ENCODE assay signal across 8 mouse cellular contexts in the genomic region with DNA sequence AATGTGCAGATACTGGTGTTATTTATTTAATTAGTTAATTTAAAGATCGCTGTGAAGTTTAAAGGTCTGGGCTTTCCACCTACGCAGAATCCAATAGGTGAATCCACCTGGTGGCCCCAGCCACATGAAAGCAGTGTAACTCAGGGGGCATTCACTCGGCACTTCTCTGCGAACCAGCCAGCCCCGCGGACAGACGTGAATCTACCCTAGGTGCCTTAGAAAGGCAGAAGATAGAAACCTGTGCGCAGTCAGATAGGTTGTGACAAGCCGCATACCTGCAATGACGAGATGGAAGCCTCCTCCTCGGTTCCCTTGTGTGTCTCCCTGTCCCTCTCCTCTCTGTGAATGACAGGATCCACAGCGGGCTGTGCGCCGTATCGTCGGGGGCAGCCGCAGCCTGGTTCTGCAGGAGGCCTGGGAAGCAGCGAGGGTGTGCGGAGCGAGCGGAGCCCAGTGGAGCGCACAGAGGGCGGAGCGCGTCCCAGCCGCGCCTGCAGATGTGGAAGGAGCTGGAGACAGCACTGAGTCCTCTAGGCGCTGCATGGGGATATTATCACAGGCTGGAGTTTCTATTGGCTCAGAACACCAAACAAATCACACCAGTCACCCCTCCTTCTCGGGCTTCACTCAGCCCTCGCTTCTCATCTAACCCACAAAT. TPM values are rescaled to one million over a fixed set of nuclear protein-coding genes. Genes with fewer than 3 reads are reported as not detected.
DNase-seq lines count a peak whose midpoint lies in the region; ATAC-seq lines count a peak whose summit lies in the region.

A gene (minus strand): TSS at position 522 of the 658 bp plus-strand sequence.

- ATAC-seq in erythroid progenitor cell, adult 5-6 weeks (replicated peaks; ENCODE audit: low FRiP score, poor library complexity, severe bottlenecking): peak; percentile 54

- peak within 1 kb of the TSS; percentile 42 for H3K4me3 ChIP-seq in megakaryocyte, embryonic 14.5 days (replicated peaks)

- no peaks in the 10 kb centered on the region for H3K36me3 ChIP-seq in megakaryocyte, embryonic 14.5 days (replicated peaks; ENCODE audit: low read length)

- H3K27me3 ChIP-seq in megakaryocyte, embryonic 14.5 days (replicated peaks): peaks cover 5% of the 10 kb centered on the region

- DNase-seq in thymus, postnatal 4 days: peak; percentile 7
- DNase-seq in thymus, postnatal 25 days: no peak
- DNase-seq in heart, postnatal 4 days: peak; percentile 18
- peak; percentile 76 to 79 for DNase-seq in left cerebral cortex, postnatal 25 days (ENCODE audit: low spot score in 2 of 2)
- DNase-seq in right cerebral cortex, postnatal 25 days: peak; percentile 76
- no peak for DNase-seq in thymus, postnatal 14 days

- H3K9me3 ChIP-seq in megakaryocyte, embryonic 14.5 days: peaks cover 3% of the 10 kb centered on the region; the same call in 1 of the 2 replicates

- intact Hi-C loops in left cerebral cortex, postnatal 25 days (cut with DNase I): no loop called here

- peaks cover 4% of the 10 kb centered on the region; the same call in 1 of the 2 replicates for H3K4me1 ChIP-seq in megakaryocyte, embryonic 14.5 days

RNA-seq across cellular contexts. Expression of the gene that starts here (rescaled TPM):
- total RNA-seq in erythroid progenitor cell, adult 5-6 weeks (2015; ENCODE audit: low replicate concordance): not detected in 2 replicates
- total RNA-seq in erythroid progenitor cell, adult 5-6 weeks (2017; ENCODE audit: low replicate concordance): not detected in 2 replicates
- under 1 TPM in 1 of 2 experiments, not detected in 1; 0.11 TPM for total RNA-seq in heart, postnatal 4 days (2021)
- 10 to 100 TPM; 27.4 to 28.3 TPM for total RNA-seq in left cerebral cortex, postnatal 25 days (2021)
- not detected in 2 replicates for polyA plus RNA-seq in megakaryocyte, embryonic 14.5 days (2012; ENCODE audit: insufficient read depth, low replicate concordance)

Comparison
In these comparisons a context has a peak if more than half of its experiments do, and no peak if none do; other contexts are left out.
1. RNA of the gene that starts here (total RNA-seq): 27.4 to 28.3 TPM in left cerebral cortex, postnatal 25 days; 0.11 TPM in heart, postnatal 4 days and not detected in erythroid progenitor cell, adult 5-6 weeks; every median in the first group is over 10 times any median in the second.
2. DNase-seq: peak in thymus, postnatal 4 days (single experiment), left cerebral cortex, postnatal 25 days (2 of 2) and right cerebral cortex, postnatal 25 days (single experiment); none in thymus, postnatal 25 days (single experiment) and thymus, postnatal 14 days (single experiment).
3. Peak in ATAC-seq in erythroid progenitor cell, adult 5-6 weeks; RNA of the gene not detected or under 1 TPM.
4. Peak in DNase-seq in heart, postnatal 4 days; RNA of the gene not detected or under 1 TPM.